Mouse (Mus musculus): Measurements from ENCODE around the gene Arhgap9. TPM values are rescaled to one million over a fixed set of nuclear protein-coding genes. Genes with fewer than 3 reads are reported as not detected.

Gene Arhgap9
- total and polyA plus RNA-seq, 3 experiments, result 43.3 to 89.2 (median 54.8) TPM

DNA sequence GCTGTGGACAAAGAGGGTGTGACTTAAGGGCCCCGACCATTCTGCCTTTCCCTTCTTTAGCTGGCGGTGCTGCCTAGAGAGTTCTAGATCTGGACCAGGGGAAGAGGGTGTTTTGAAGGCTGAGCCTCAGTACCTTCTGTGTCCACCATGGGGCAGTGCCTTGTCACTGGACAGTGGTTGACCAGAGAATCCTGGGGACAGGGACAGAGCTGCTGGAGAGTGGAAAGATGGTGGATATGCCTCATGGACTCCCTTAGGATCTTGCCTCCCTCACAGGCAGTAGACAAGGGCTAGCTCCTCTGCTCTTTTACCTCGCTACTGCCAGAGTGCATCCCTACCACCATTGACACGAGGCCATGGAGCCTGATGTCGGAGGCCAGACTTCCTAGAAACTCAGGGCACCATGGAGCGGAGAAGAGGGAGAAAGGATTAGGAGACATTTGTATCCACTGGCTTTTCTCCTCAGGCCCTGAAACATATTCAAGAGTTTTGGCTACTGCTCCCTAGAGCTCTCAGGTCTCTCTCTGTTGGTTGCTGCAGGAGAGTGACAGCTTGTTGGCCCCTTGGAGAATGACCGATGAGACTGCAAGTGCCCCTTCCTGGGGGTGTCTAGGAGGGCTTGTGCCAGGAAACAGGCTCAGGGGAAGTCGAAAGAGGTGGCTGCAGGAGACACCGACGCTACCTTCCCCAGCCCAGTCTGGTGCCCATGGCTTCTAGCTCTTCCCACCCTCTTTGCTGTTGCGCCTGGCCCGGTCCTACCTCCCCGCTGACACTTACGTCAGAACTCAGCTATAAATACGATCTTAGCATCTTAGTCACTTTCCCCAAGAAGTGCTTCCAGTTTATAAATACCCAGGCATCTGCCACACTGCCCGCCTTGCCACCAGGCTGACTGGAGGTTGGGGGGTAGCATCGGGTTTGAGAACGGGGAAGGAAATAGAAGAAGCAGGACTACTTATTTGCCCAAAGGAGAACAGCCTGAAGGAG, 32.4 kb downstream of the Arhgap9 start, which contains the start of gene Inhbe:
TSS of gene Inhbe (minus strand) at position 503 of the 987 bp plus-strand sequence.
- no peak for TF ChIP-seq POLR2AphosphoS5 (IDR thresholded peaks at IDR 0.05; ENCODE audit: insufficient replicate concordance, low read depth, low read length)
- TF ChIP-seq CTCF (IDR thresholded peaks at IDR 0.05; ENCODE audit: low read depth, low read length), result no peak
- no peak for TF ChIP-seq TAL1 (conservative IDR thresholded peaks at IDR 0.05; ENCODE audit: low read depth, low read length)
- TF ChIP-seq GATA1 (IDR thresholded peaks at IDR 0.05; ENCODE audit: borderline replicate concordance, low read length), result no peak
- TF ChIP-seq GATA2 (IDR thresholded peaks at IDR 0.05; ENCODE audit: borderline replicate concordance, low read depth, low read length), result no peak
- H3K4me3 ChIP-seq (ENCODE audit: low read depth, low read length), result no peak within 1 kb of the TSS
- peaks cover 15% of the 10 kb centered on the region for H3K4me1 ChIP-seq (ENCODE audit: insufficient read depth, low read depth, low read length)
- H3K9me3 ChIP-seq (replicated peaks), result no peaks in the 10 kb centered on the region
- no peaks in the 10 kb centered on the region for H3K36me3 ChIP-seq (replicated peaks)
- DNase-seq (ENCODE audit: low spot score) (no peak), ATAC-seq (ENCODE audit: extremely low read depth, insufficient number of reproducible peaks, low FRiP score, poor library complexity, severe bottlenecking) (no peak)
- peaks cover 71% of the 10 kb centered on the region for H3K27me3 ChIP-seq (ENCODE audit: insufficient read depth, low read length)

DNA sequence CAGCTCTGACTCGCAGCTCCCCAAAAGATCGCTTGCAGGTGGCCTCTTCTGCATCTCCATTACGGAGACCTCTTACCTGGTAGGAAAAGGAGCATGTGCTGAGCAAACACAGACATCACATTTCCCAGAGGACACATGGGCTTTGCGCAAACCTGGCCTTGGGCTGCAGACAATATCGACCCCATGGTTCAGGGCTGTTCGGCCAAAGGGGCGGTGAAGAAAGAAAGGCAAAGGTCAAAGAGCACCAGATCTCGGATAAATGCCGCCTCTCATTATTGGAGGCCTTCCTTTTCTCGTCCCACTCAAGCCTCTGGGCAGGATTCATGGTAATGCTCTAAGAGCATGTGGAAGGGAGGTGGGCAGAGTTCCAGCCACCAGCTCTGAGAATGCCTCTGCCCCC, 33.6 kb downstream of the Arhgap9 start:
- TF ChIP-seq GATA2 (IDR thresholded peaks at IDR 0.05; ENCODE audit: borderline replicate concordance, low read depth, low read length) (no peak), CTCF (IDR thresholded peaks at IDR 0.05; ENCODE audit: low read depth, low read length) (no peak), POLR2AphosphoS5 (IDR thresholded peaks at IDR 0.05; ENCODE audit: insufficient replicate concordance, low read depth, low read length) (no peak), GATA1 (IDR thresholded peaks at IDR 0.05; ENCODE audit: borderline replicate concordance, low read length) (no peak), TAL1 (conservative IDR thresholded peaks at IDR 0.05; ENCODE audit: low read depth, low read length) (no peak)
- Histone ChIP-seq H3K9me3 (replicated peaks) (no peaks in the 10 kb centered on the region), H3K4me1 (ENCODE audit: insufficient read depth, low read depth, low read length) (peaks cover 12% of the 10 kb centered on the region), H3K4me3 (ENCODE audit: low read depth, low read length) (no peak overlapping the region), H3K27me3 (ENCODE audit: insufficient read depth, low read length) (peaks cover 76% of the 10 kb centered on the region), H3K36me3 (replicated peaks) (no peaks in the 10 kb centered on the region)
- no peak for ATAC-seq (ENCODE audit: extremely low read depth, insufficient number of reproducible peaks, low FRiP score, poor library complexity, severe bottlenecking)
- no peak for DNase-seq (ENCODE audit: low spot score)

DNA sequence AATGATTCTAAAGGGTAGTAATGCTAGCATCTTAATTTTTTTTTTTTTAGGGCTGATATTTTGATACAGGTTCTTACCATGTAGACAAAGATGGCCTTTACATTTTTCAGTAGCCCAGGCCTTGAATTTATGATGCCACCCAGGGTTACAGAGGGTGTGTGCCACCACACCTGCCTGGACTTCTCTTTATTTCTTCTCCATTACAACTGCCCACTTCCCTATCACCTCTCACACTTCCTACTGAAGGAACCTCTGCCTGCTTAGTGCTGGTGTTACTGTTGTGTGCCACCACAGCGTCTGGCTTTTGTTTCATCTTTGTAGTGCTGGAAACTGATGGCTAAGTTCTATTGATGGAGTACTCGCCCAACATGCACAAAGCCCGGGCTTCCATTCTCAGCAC, 39.0 kb downstream of the Arhgap9 start:
- no peaks in the 10 kb centered on the region for H3K36me3 ChIP-seq (replicated peaks)
- TF ChIP-seq TAL1 (conservative IDR thresholded peaks at IDR 0.05; ENCODE audit: low read depth, low read length), result no peak
- ATAC-seq (ENCODE audit: extremely low read depth, insufficient number of reproducible peaks, low FRiP score, poor library complexity, severe bottlenecking) (no peak), DNase-seq (ENCODE audit: low spot score) (no peak)
- H3K9me3 ChIP-seq (replicated peaks), result no peaks in the 10 kb centered on the region
- no peaks in the 10 kb centered on the region for H3K4me1 ChIP-seq (ENCODE audit: insufficient read depth, low read depth, low read length)
- peaks cover 39% of the 10 kb centered on the region for H3K27me3 ChIP-seq (ENCODE audit: insufficient read depth, low read length)
- H3K4me3 ChIP-seq (ENCODE audit: low read depth, low read length), result no peak overlapping the region

DNA sequence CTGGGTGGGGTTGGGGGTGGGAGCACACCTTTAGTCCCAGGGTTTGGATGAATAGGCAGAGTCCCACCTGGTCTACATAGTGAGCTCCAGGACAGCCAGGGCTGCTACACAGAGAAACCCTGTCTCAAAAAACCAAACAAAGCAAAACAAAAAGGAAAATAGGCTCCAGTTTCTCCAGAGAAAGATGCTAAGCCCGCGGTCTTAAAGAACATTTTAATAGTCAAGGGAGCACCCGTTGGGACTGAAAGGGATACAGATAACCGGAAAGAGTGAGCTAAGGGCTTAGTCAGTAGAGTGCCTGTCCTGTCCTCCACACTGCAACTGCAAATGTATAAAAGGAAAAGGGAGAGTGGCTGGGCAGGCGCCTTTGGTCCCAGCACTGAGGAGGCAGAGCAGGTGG, 45.4 kb downstream of the Arhgap9 start:
- DNase-seq (ENCODE audit: low spot score), result no peak
- no peak for TF ChIP-seq GATA1 (IDR thresholded peaks at IDR 0.05; ENCODE audit: borderline replicate concordance, low read length)
- TF ChIP-seq POLR2AphosphoS5 (IDR thresholded peaks at IDR 0.05; ENCODE audit: insufficient replicate concordance, low read depth, low read length), result no peak
- TF ChIP-seq TAL1 (conservative IDR thresholded peaks at IDR 0.05; ENCODE audit: low read depth, low read length), result no peak
- TF ChIP-seq GATA2 (IDR thresholded peaks at IDR 0.05; ENCODE audit: borderline replicate concordance, low read depth, low read length), result no peak
- no peak for TF ChIP-seq CTCF (IDR thresholded peaks at IDR 0.05; ENCODE audit: low read depth, low read length)
- H3K36me3 ChIP-seq (replicated peaks), result no peaks in the 10 kb centered on the region
- ATAC-seq (ENCODE audit: extremely low read depth, insufficient number of reproducible peaks, low FRiP score, poor library complexity, severe bottlenecking), result no peak
- peaks cover 31% of the 10 kb centered on the region for H3K27me3 ChIP-seq (ENCODE audit: insufficient read depth, low read length)
- no peaks in the 10 kb centered on the region for H3K9me3 ChIP-seq (replicated peaks)
- H3K4me3 ChIP-seq (ENCODE audit: low read depth, low read length), result no peak overlapping the region
- H3K4me1 ChIP-seq (ENCODE audit: insufficient read depth, low read depth, low read length), result peaks cover 3% of the 10 kb centered on the region; the same call in 1 of the 2 replicates

DNA sequence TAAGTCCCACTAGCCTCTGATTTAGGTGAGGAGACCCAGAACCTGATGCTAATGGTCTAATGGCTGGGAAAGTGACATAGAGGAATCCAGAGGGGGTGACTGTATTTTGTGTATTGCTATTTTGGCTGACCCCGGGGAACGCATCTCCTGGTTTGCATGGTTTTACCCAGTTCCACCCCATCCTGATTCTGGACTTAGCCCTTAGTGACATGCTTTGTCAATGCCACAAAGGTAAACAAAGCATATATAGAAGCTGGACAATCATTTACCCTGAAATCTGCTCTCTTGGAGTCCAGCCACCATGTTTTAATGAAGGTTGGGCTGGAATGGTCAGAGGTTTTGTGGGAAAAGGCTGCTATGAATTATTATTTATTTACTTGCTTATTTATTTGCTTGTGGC, 46.5 kb downstream of the Arhgap9 start:
- H3K9me3 ChIP-seq (replicated peaks), result no peaks in the 10 kb centered on the region
- DNase-seq (ENCODE audit: low spot score) (no peak), ATAC-seq (ENCODE audit: extremely low read depth, insufficient number of reproducible peaks, low FRiP score, poor library complexity, severe bottlenecking) (no peak)
- H3K36me3 ChIP-seq (replicated peaks), result no peaks in the 10 kb centered on the region
- H3K4me1 ChIP-seq (ENCODE audit: insufficient read depth, low read depth, low read length), result peaks cover 3% of the 10 kb centered on the region; the same call in 1 of the 2 replicates
- TF ChIP-seq GATA1 (IDR thresholded peaks at IDR 0.05; ENCODE audit: borderline replicate concordance, low read length) (no peak), TAL1 (conservative IDR thresholded peaks at IDR 0.05; ENCODE audit: low read depth, low read length) (no peak), POLR2AphosphoS5 (IDR thresholded peaks at IDR 0.05; ENCODE audit: insufficient replicate concordance, low read depth, low read length) (no peak), CTCF (IDR thresholded peaks at IDR 0.05; ENCODE audit: low read depth, low read length) (no peak), GATA2 (IDR thresholded peaks at IDR 0.05; ENCODE audit: borderline replicate concordance, low read depth, low read length) (no peak)
- peaks cover 28% of the 10 kb centered on the region for H3K27me3 ChIP-seq (ENCODE audit: insufficient read depth, low read length)
- no peak overlapping the region for H3K4me3 ChIP-seq (ENCODE audit: low read depth, low read length)
